Mouse (Mus musculus) mature B cell (primary cell): Measurements from ENCODE around the gene Stat5a.

Source experiments
- in situ Hi-C: fragments of 300-500 bp; cut with MboI; formaldehyde crosslinking; loops from 2 replicates; pipeline ENCODE4 v1.14.3; 2019

Stat5a gene

GRCm38 (mm10) chr11:100897294-100898231 is 38.4 kb downstream of the Stat5a start:
- in situ Hi-C loops: no loop called here

DNA sequence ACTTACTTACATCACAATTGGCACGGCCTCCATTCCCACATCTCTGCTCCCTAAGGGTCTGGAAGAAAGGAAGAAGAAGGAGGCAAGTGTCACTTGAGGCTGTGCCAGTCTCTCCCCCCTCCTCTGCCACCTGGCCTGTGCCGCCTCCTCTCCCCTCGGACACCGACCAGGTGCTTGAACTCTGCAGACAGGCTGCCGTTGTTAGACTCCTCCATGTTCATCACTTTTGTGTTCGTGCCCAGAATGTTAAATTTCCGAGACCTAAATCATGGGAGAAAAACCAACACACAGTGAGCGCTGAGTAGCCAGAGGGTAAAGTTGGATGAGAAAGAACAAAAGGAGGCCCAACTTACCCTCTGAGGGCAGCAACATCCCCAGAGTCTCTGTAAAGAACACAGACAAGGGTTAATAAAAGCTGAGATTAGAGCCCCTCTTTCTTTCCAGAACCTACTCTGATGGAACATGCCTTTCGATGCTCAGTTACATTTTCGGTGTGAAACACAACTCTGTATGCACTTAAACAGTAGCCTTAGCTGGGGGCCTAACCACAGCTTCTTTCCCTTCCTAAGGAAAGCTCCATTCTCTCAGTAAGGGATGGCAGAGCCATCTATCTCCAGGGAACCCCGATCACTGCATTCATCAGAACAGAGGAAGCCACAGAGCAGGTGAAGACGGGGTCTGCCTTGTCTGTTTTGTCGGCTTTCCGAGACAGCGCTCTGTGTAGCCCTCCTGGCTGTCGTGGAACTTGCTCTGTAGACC is 39.5 kb downstream of the Stat5a start:
- in situ Hi-C loops: no loop called here

GRCm38 (mm10) chr11:100904580-100905351 is 45.6 kb downstream of the Stat5a start:
- in situ Hi-C loops: loop anchor here (5.0 kb wide), 1 partner anchor 53 kb away; no protein-coding TSS in a partner anchor

GRCm38 (mm10) chr11:100905929-100906328 is 46.8 kb downstream of the Stat5a start:
- in situ Hi-C loops: loop anchor here (5.0 kb wide), 1 partner anchor 51 kb away; no protein-coding TSS in a partner anchor

DNA sequence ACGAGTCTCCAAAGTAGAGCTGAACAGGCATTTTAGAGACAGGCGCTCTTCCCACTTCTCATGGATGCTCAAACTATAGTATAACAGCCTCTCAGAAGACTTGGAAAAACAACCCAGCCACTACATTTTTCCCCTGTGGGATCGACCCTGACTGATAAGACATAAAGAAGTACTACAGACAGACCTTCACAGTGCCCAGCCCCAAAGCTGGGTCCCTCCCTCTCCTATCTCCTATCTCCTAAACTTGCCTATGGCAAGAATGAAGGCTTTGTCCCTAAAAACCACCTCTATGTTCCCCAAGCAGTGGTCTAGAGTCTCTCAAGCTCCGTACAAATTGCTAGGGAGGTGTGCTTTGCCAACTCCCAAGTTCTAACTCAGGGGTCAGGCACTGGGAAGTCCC is 47.7 kb downstream of the Stat5a start:
- in situ Hi-C loops: loop anchor here (5.0 kb wide), 1 partner anchor 50 kb away; no protein-coding TSS in a partner anchor

GRCm38 (mm10) chr11:100908112-100908511 is 49.0 kb downstream of the Stat5a start:
- in situ Hi-C loops: loop anchor here (5.0 kb wide), 1 partner anchor 49 kb away; no protein-coding TSS in a partner anchor

- in situ Hi-C loops: loop anchor here (5.0 kb wide), 1 partner anchor 49 kb away; no protein-coding TSS in a partner anchor
Observed at GRCm38 (mm10) chr11:100908567-100908966, 49.4 kb downstream of the Stat5a start.

GRCm38 (mm10) chr11:100912401-100913155 is 53.4 kb downstream of the Stat5a start:
- in situ Hi-C loops: no loop called here

GRCm38 (mm10) chr11:100914415-100914814 is 55.3 kb downstream of the Stat5a start:
- in situ Hi-C loops: no loop called here

DNA sequence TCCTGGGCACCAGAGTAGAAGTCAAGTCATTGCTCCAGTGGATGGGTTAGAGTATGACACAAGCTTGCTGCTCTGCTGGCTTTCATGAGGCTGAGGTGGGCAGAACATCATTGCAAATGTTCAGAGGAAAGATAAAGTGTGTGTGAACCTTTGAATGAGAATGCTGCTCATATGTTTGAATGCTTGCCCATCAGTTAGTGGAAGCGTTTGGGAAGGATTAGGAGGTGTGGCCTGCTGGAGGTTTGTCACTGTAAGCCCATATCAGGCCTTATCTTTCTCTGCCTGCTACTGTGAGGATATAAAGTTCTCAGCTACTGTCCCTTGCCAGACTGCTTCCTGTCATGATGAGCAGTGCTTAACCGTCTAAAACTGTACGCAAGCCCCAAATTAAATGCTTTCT is 55.9 kb downstream of the Stat5a start:
- in situ Hi-C loops: no loop called here

DNA sequence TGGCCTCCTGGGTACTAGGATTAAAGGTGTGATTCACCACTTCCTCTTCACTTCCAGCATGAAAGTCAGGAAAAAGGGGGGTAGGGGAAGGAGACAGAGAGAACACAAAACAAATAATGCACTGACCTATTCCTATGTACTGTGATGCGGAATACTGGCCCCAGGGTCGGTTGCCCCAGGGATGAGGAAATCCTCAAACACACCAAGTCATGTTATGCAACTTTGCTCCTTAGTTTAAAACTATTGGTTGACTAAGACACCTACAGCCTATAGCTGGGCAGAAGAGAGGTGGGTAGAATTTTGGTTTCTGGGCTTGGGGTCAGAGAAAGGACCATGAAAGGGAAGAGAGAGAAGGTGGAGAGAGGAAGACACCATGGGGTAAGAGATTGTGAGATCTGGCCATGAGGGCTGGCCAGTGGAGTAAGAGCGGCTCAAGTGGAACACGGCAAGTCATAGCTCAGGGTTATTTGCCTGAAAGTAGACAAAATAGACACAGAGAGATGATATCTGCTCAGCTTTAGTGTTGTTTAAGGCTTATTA is 57.4 kb downstream of the Stat5a start:
- in situ Hi-C loops: no loop called here

- in situ Hi-C loops: no loop called here
Observed at GRCm38 (mm10) chr11:100918007-100918406, 58.9 kb downstream of the Stat5a start.

- in situ Hi-C loops: no loop called here
Observed at GRCm38 (mm10) chr11:100920887-100921624, 61.9 kb downstream of the Stat5a start.

- in situ Hi-C loops: no loop called here
Observed at GRCm38 (mm10) chr11:100924386-100924919, 65.3 kb downstream of the Stat5a start.

GRCm38 (mm10) chr11:100927386-100927785 is 68.2 kb downstream of the Stat5a start:
- in situ Hi-C loops: no loop called here

DNA sequence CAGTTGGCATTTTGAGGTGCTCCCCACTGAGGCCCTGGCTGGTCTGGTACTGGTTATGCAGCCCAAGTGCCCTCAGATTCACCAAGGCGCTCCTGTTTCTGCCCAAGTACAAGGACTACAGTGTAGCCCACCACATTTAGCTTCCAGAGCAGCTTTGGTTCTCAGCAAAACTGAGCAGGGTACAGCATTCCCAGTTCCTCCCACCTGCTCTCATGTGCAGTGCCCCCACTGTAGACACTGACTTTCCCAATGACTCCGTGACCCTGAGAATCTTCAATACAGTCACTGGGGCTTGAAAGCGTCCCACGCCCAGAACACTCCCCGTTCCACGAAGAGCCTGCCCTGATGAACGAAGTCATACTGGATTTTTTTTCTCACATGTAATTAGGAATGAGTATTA is 71.5 kb downstream of the Stat5a start:
- in situ Hi-C loops: no loop called here

GRCm38 (mm10) chr11:100931254-100931921 is 72.2 kb downstream of the Stat5a start:
- in situ Hi-C loops: no loop called here
